Mouse (Mus musculus): ENCODE measurements around the gene Adh7. TPM values are rescaled to one million over a fixed set of nuclear protein-coding genes. Genes with fewer than 3 reads are reported as not detected.

The Adh7 gene
- total RNA-seq, 1 experiment from 2014 or later: 41.2 TPM

GRCm38 (mm10) chr3:138224363-138224954 is 6.9 kb downstream of the Adh7 start:
- DNase-seq: no peak

GRCm38 (mm10) chr3:138225331-138225730 is 7.8 kb downstream of the Adh7 start:
- DNase-seq: no peak

GRCm38 (mm10) chr3:138225853-138226252 is 8.3 kb downstream of the Adh7 start:
- DNase-seq: peak; percentile 31

- DNase-seq: no peak
Measured at GRCm38 (mm10) chr3:138226476-138226875, 8.9 kb downstream of the Adh7 start.

GRCm38 (mm10) chr3:138227082-138227481 is 9.5 kb downstream of the Adh7 start:
- DNase-seq: no peak

GRCm38 (mm10) chr3:138227782-138228181 is 10.2 kb downstream of the Adh7 start:
- no peak for DNase-seq

- DNase-seq: no peak
Measured at GRCm38 (mm10) chr3:138229448-138229847, 11.9 kb downstream of the Adh7 start.

GRCm38 (mm10) chr3:138230266-138230665 is 12.7 kb downstream of the Adh7 start:
- DNase-seq: peak; percentile 50

- no peak for DNase-seq
Measured at GRCm38 (mm10) chr3:138231531-138231930, 14.0 kb downstream of the Adh7 start.

- no peak for DNase-seq
Measured at GRCm38 (mm10) chr3:138236546-138237163, 19.1 kb downstream of the Adh7 start.

- DNase-seq: no peak
Measured at GRCm38 (mm10) chr3:138238046-138238445, 20.5 kb downstream of the Adh7 start.

- no peak for DNase-seq
Measured at GRCm38 (mm10) chr3:138239461-138239860, 21.9 kb downstream of the Adh7 start.

GRCm38 (mm10) chr3:138240411-138240810 is 22.9 kb downstream of the Adh7 start:
- no peak for DNase-seq

- DNase-seq: no peak
Measured at GRCm38 (mm10) chr3:138240942-138241341, 23.4 kb downstream of the Adh7 start.

- DNase-seq: no peak
Measured at GRCm38 (mm10) chr3:138241371-138241770, 23.8 kb downstream of the Adh7 start.

GRCm38 (mm10) chr3:138242021-138242726 is 24.6 kb downstream of the Adh7 start:
- DNase-seq: no peak

GRCm38 (mm10) chr3:138242933-138243332 is 25.4 kb downstream of the Adh7 start:
- DNase-seq: no peak

GRCm38 (mm10) chr3:138244338-138244874 is 26.8 kb downstream of the Adh7 start:
- no peak for DNase-seq

GRCm38 (mm10) chr3:138246511-138247020 is 29.0 kb downstream of the Adh7 start:
- no peak for DNase-seq

GRCm38 (mm10) chr3:138247241-138247640 is 29.7 kb downstream of the Adh7 start:
- DNase-seq: no peak

- no peak for DNase-seq
Measured at GRCm38 (mm10) chr3:138248011-138248410, 30.5 kb downstream of the Adh7 start.

GRCm38 (mm10) chr3:138248746-138249145 is 31.2 kb downstream of the Adh7 start:
- no peak for DNase-seq

GRCm38 (mm10) chr3:138251156-138251555 is 33.6 kb downstream of the Adh7 start:
- DNase-seq: no peak

All from adrenal gland, postnatal 25 days (tissue).